Mouse (Mus musculus): ENCODE results near the gene Ptch1.

Gene Ptch1

GRCm38 (mm10) chr13:63534981-63535380 is 38.4 kb downstream of the Ptch1 start:
- DNase-seq (ENCODE audit: low spot score) = no peak

GRCm38 (mm10) chr13:63530857-63531256 is 42.5 kb downstream of the Ptch1 start:
- no peak for DNase-seq (ENCODE audit: low spot score)

- DNase-seq (ENCODE audit: low spot score) = no peak
Measured at GRCm38 (mm10) chr13:63530371-63530764, 43.0 kb downstream of the Ptch1 start.

DNA sequence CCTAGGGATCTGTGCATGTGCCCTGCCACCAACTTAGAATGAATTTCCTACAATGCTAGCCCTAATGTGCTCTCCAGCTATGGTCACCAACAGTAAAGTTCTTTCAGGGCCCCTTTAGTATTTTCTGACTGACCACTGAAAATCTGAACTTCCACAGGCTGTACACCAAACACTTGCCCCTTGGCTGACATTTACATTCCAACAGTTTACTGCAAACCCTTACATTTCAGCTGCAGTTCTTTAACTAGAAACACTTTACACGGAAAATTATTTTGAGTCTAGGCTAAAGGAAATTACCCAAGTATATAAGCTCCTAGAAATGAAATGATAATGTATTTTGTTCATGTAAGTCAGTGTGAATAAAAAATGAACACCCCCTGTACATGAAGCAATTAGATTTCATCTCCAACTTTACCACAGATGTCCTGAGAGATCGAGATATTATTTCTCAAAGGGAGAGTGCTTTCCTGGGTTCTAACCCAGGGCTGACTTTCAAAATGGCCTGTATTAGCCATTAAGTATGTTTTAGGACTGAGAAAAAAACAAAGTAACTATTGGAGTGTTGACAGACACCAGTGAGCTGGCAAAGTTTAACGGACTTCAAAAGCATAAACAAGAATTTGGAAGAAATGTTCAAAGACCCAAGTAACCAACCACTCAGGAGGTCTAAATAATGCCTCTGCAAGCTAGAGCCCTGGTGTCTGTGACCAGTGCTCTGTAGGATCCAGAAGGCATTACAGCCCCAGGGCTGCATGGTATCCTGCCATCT is 43.6 kb downstream of the Ptch1 start:
- no peak for DNase-seq (ENCODE audit: low spot score)

GRCm38 (mm10) chr13:63528852-63529251 is 44.5 kb downstream of the Ptch1 start:
- no peak for DNase-seq (ENCODE audit: low spot score)

- DNase-seq (ENCODE audit: low spot score) = no peak
Measured at GRCm38 (mm10) chr13:63528164-63528675, 45.2 kb downstream of the Ptch1 start.

DNA sequence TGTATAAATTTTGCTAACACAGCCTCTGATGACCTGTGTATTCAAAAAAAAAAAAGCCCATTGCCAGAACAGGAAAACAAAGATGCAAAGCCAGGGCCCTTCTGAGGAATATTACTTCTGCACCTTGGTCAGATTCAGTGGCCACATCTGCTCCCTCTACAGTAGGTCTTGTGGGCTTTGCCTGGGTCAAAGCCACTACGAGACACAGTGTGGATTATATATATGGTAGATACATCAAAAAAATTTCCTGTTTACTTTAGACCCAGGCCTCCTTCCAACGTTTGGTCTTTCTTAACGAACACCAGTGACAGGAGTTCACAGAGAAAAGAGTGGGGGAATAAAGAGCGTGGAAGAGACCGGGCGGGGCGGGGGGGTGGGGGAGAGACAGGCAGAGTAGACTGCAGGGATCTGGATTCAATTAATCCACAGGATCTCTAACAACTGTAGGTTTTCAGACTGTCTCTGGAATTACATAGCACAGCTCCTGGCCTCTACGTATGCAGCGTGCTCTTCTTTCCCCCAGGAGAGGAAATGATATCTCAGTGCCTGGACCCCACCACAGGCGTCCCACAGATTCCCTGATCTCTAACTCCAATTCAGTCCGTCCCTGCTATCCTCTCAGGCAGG is 47.7 kb downstream of the Ptch1 start:
- DNase-seq (ENCODE audit: low spot score) = no peak

DNA sequence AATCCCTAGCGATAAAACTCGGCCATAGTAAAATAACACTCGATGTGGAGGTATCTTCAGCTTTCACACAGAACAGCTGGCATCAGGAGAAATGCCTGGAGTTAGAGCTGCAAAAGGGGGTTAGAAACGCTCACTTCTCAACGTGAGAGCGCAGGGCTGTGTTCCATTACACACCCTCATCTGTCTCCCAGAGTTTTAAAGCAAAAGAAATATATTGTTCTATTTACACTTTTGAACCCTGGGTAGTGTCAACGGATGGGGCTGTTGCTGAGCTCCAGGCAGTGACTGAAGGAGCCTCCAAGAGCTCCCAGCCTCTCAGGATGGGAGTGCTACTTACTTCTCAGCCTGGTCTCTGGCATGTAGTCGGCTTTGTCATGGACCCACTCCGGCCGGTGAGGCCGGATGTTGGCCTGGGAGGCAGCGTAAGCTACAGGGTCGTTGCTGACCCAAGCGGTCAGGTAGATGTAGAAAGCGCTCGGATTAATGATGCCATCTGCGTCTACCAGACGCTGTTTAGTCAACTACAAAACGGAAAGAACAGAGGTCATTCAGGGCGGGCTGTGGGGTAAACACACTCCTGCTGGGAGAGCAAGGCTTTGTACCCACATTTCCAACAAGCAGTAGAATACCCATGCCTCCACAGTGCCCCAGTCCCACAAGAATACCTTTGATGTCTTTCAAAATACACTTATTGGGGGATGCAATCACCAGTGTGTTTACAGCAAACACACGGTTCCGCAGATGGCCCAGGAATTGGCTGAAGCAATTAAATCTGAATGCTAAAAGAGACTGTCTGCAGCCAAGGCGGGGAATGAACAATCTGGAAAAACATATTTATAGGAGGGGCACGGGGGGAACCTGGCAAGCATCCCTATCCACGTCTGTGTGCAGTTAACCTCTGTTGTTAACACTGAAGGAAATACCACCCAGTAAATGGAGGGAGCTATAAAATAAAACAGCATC is 48.5 kb downstream of the Ptch1 start:
- no peak for DNase-seq (ENCODE audit: low spot score)

- DNase-seq (ENCODE audit: low spot score) = no peak
Measured at GRCm38 (mm10) chr13:63524061-63524460, 49.3 kb downstream of the Ptch1 start.

DNA sequence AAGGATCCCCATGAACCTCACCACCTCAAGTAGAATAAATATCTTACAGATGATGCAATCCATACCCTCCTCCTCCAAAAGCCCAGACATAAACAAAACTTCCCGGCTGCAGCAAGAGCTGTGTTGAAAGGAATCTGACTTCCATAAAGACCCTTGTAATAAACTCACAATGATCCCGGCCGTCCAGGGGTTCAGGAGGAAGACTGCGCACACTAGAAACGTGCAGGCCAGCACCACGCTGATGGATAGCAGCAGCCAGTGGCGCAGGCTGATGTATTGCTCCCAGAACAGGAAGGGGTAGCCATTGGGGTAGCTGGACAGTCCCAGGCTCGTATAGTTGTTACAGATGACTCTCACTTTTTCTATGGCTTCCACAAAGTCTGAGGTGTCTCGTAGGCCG is 50.6 kb downstream of the Ptch1 start:
- DNase-seq (ENCODE audit: low spot score) = no peak

- no peak for DNase-seq (ENCODE audit: low spot score)
Measured at GRCm38 (mm10) chr13:63520110-63520509, 53.3 kb downstream of the Ptch1 start.

DNA sequence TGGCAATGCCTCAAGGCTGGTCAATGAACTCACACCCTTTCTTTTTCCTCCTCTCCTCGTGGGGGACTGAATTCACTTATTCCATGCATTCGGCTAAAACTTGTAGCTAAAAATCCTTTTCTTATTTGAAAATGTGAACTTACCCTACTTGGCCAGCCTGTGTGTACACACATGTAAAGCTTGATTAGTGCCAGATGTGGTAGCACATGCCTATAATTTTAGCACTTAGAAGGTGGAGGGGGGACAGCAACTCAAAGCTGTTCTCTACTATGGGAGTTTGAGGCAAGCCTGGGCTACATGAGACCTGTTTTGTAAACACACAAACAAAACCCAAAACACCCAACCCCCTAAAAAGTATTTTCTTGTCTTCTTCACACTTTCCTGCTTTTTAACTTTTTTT is 56.9 kb downstream of the Ptch1 start:
- DNase-seq (ENCODE audit: low spot score) = no peak

- DNase-seq (ENCODE audit: low spot score) = no peak
Measured at GRCm38 (mm10) chr13:63515542-63515941, 57.9 kb downstream of the Ptch1 start.

DNA sequence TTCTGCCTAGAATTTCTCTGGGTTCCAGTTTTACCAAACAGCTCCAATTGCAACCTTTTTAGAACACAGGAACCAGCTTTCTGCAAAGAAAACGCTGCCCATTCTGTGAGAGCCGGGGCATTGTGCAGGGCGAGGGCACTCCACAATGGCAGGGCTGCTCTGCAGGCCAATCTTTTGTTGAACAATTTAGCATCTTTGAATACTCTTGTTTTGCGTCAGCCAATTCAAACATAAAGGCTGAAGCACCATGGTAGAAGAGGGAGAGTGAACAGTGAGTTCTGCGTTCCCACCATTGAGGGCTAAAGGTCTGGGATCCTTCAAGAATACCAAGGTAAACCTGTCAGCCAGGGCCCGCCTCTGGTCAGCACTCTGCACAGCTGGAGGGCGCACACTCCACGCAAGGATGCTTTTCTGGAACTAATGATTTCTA is 58.5 kb downstream of the Ptch1 start:
- no peak for DNase-seq (ENCODE audit: low spot score)

DNA sequence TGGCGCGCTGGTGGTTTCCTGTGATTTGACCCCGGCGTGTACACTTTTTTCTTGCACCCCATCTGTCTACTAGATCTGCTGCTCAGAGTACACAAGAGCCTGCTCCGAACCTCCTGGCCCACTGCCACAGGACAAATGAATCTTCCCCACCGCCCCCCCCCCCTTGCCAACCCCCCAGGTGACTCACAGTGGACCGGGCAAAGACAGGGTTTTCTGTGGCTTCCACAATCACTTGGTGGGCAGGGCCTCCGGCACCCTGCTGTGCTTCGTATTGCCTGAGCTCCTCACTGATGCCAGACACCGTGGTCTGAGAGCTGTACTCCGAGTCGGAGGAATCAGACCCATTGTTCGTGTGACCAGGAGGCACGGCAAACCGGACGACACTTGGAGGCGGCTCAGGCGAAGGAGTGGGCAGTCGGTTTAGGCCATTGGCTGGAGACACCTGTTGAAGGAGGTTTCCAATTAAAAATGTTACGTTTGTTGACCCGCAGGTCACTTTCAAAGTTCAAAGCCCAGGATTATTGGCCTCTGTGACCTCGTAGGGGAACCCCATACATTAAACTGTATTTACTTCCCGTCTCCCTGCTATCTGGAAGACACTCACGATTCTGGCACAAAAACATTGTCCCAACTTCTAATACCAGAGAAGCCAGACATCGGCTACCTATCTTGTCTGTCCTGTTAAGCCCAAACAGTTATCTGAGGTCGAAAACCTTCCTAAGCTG is 59.9 kb downstream of the Ptch1 start:
- DNase-seq (ENCODE audit: low spot score) = no peak

DNA sequence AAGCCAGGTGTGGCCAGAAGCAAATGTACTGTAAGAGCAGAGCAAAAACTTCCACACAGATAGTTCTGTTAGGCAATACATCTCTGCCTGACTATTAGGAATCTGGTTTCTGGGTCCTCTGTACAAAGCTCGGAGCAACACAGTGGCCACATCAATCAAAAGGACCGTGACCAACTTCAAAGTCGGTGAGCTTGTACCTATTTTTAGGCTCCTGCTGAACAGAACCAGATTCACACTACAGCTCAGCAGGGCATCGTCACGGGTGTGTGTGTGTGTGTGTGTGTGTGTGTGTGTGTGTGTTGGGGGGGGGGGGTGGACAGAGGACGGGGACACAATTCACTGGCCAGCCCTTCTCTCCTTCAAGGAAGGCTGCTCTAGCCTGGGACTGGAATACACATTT is 61.0 kb downstream of the Ptch1 start:
- DNase-seq (ENCODE audit: low spot score) = no peak

DNA sequence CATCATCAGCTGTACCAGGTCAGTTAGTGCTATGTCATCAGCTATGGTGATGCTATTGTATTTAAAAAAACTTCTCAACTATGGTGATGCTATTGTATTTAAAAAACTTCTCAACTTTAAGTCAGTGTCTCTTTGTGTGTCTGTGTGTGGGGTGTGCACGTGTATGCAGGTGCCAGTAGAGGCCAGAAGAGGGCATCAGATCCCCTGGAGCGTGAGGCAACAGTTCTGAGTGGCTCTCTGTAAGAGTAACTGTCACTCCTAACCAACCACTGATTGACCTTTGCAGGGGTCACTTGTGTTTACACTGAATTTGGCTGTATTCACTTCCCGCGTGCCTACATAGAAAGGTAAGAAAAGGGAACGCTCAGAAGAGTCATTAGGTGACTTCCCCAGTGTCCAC is 65.6 kb downstream of the Ptch1 start:
- DNase-seq (ENCODE audit: low spot score) = no peak

- no peak for DNase-seq (ENCODE audit: low spot score)
Measured at GRCm38 (mm10) chr13:63507001-63507556, 66.3 kb downstream of the Ptch1 start.

DNA sequence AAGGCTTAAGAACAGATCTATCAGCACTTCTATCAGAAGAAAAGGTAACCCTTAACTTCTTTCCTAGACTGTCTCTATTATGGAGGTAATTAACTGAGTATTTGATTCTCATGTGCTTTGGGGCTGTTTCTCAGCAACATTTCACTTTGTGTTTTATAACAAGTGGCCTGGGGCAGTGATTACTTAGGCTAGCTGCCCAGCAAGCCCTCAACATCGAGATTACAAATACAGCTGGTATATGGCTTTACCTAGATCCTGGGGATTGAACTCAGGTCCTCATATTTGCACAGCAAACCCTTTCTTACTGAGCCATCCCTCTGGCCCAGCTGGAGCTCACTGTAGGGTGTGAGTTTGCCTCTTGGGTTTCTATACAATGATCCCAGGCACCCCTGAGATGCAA is 67.0 kb downstream of the Ptch1 start:
- DNase-seq (ENCODE audit: low spot score) = no peak

DNA sequence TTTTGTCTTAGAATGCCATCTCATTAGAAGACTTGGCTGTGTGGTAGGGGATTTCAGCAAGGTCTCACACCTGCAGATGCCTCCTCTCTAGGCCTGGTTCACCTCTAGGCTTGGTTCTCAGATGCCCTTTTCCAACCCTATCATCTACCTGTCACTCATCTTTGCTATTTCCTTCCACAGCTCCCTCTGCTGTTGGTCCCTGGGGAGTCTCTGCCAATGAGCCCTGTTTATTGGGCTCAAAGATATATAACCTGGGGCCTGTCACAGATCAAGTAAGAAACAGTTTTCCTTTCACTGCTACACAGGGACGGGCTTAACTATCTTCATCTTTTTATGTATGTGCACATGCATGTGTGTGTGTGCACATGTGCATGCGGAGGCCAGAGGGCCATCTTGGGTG is 71.0 kb downstream of the Ptch1 start:
- no peak for DNase-seq (ENCODE audit: low spot score)

DNA sequence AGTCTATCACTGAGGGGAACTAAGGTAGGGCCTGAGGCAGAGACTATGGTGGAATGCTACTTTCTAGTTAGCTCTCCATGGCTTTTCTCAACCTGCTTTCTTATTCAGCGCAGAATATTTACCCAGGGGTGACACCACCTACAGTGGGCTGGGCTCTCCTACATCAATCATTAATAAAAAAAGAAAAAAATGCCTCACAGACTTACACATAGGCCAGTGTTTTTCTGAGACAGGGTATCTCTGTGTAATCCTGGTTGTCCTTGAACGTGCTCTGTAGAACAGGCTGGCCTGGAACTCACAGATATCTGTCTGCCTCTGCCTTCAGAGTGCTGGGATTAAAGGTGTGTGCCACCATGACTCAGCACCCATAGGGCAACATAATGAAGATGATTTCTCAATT is 73.9 kb downstream of the Ptch1 start:
- DNase-seq (ENCODE audit: low spot score) = no peak

Data from urinary bladder, postnatal 10 days (tissue).